Mouse (Mus musculus): Measurements from ENCODE around the gene Baz2b. TPM values are rescaled to one million over a fixed set of nuclear protein-coding genes. Genes with fewer than 3 reads are reported as not detected.

Baz2b gene
- polyA plus RNA-seq, 1 experiment from 2014 or later = 46.3 TPM

DNA sequence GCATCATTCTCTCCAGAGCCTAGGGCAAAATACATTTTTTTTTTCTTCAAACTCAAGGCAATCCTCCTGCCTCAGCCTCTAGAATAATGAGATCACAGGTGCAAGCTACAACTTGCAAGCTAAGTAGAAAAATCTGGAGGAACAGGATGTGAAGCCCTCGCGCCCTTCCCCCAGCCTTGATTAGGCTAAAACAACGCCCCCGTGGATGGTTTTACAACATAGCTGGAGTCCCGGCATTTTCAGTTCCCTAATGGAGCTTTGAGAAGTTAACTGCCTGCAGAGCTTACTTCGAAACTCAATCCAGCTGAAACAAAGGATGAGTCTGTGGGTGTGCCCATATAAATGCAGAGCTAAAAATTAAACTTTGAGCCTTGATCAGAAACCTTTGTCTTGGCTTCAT lies 319.9 kb downstream of the Baz2b start:
- Histone ChIP-seq H3K36me3 (no peaks in the 10 kb centered on the region), H3K27ac (no peak overlapping the region), H3K4me1 (replicated peaks) (no peaks in the 10 kb centered on the region), H3K27me3 (replicated peaks) (no peaks in the 10 kb centered on the region), H3K4me3 (replicated peaks) (no peak overlapping the region), H3K9ac (no peak overlapping the region), H3K9me3 (no peaks in the 10 kb centered on the region), H3K4me2 (replicated peaks) (no peak overlapping the region)
- ATAC-seq = no peak
- WGBS = 76% methylated on average over 6 of the region's 6 CpGs

DNA sequence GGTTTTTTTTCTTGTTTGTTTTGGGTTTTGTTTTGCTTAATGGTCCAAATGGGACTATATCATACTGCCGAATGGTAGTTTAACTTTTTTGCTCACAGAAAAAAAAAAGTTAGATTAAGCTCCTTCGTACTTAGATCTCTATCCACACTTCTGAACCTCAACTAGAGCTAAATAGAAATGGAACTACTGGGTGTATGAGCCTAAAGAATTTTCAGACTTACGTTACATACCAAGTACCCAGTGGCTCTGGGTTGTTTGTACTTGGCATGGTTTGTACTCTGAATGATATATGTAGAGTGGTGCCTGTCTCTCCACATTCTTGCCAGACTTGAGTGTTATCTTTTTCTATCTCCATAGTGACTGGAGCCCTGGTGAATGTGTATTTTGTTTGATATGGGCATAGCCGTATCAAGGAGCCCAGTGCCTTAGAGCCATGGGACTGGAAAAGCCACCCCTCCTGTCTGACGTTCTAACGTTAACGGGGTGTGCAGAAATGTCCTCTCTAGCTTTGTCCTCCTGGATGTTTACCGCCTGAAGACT lies 326.8 kb downstream of the Baz2b start:
- Histone ChIP-seq H3K27me3 (replicated peaks) (no peaks in the 10 kb centered on the region), H3K4me1 (replicated peaks) (no peaks in the 10 kb centered on the region), H3K9me3 (no peaks in the 10 kb centered on the region), H3K36me3 (no peaks in the 10 kb centered on the region), H3K4me3 (replicated peaks) (peak overlapping the region; percentile 70), H3K4me2 (replicated peaks) (peak overlapping the region; percentile 56), H3K27ac (no peak overlapping the region), H3K9ac (0 out of 2 replicates have a peak overlapping the region, but pooled peaks have one; percentile 71)
- peak; percentile 24 for ATAC-seq
- WGBS = 56% methylated on average over 8 of the region's 8 CpGs

DNA sequence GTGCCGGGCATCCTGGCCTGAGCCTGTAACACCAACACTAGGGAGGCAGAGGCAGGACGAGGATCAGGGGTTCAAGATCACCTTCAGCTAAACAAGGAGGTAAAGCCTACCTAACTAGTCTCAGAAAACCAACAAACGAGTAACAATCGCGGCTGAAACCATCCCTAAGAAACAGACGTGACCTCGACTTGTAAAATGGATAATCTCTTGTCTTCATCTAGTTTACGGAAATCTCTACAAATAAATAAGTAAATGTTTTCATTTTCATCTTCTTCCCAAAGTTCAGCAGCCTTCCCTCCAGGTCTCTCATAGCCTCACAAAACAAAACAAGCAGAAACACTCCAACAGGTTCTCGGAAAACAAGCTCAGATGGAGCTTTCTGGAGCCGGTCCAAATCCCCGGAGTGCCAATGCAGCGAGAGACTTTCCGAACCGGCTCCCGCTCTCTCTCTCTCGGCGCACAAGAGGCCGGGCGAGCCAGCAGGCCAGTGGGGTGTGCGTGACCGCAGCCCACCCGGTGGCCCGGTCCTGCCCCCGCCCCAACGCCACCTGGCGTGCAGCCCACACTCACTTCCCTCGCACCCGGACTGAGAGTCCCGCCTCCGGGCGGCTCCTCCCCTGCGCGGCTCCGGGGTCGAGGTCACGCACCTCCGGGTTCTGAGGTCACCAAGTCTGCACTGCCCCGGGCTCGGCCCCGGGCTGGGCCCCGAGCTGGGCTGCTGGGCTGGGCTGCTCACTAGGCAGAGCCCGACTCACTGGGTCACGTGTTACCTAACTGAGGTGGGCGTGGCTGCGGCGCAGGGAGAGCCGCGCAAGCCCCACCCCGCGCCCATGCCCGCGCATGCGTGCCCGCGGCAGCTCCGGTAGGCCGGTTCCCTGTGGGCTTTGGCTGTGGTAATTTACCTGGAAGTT lies 327.6 kb downstream of the Baz2b start, which contains the start of gene Wdsub1:
Wdsub1 (minus strand) TSS at position 761 of the 911 bp plus-strand sequence.
- H3K9me3 ChIP-seq = no peaks in the 10 kb centered on the region

DNA sequence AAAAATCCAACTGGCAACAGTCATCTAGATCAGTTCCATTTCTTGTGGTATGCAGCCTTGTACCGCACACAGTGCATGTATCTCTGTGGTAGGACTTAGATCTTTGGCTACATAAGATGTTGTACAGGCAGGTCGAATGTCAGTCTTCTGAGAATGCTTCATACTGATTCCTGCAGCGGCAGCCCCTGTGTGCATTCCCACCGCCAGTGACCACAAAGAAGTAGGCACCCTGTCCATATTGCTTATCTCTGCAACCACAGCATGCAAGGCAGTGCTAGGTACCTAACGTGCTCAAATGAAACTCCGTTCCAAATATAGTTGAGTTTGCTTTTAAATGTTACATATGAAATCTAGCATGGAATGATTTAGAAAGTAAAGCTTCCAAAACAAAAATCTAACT lies 328.2 kb downstream of the Baz2b start:
- Histone ChIP-seq H3K4me1 (replicated peaks) (no peaks in the 10 kb centered on the region), H3K27ac (peak overlapping the region; percentile 32; the same call in 1 of the 2 replicates), H3K4me2 (replicated peaks) (peak overlapping the region; percentile 56), H3K27me3 (replicated peaks) (no peaks in the 10 kb centered on the region), H3K9me3 (no peaks in the 10 kb centered on the region), H3K4me3 (replicated peaks) (peak overlapping the region; percentile 70), H3K36me3 (no peaks in the 10 kb centered on the region), H3K9ac (0 out of 2 replicates have a peak overlapping the region, but pooled peaks have one; percentile 71)
- ATAC-seq = no peak
- WGBS = 69% methylated on average over 6 of the region's 6 CpGs

More for the DNA sequence above, 327.6 kb downstream of the Baz2b start, which contains the start of gene Wdsub1:
- no peaks in the 10 kb centered on the region for H3K36me3 ChIP-seq
- H3K4me3 ChIP-seq (replicated peaks) = peak within 1 kb of the TSS; percentile 70
- no peaks in the 10 kb centered on the region for H3K4me1 ChIP-seq (replicated peaks)
- peak within 1 kb of the TSS; percentile 71 for H3K9ac ChIP-seq
- 4% methylated on average over 57 of the region's 57 CpGs for WGBS
- H3K27ac ChIP-seq = peak within 1 kb of the TSS; percentile 59; the same call in 1 of the 2 replicates
- peak; percentile 98 for ATAC-seq
- H3K4me2 ChIP-seq (replicated peaks) = peak within 1 kb of the TSS; percentile 56
- no peaks in the 10 kb centered on the region for H3K27me3 ChIP-seq (replicated peaks)

DNA sequence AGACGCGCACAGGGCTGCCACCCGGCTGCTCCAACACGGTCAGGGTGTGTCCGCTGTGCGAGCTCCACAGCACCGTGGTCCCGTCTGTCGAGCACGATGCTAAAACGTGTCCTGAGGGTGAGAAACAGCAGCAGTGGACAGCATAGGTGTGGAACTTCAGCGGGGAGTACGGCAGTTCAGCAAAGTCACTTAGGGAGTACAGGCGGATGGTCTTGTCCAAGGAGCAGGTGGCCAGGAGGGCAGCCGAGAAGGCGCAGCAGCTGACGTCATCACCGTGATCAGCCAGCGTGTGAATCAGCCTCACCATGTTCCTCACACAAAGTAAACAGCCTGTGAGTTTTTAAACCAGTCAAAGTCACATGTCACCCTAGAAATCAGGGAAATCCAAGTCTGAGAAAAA lies 331.4 kb downstream of the Baz2b start:
- WGBS = 74% methylated on average over 19 of the region's 19 CpGs
- H3K4me2 ChIP-seq (replicated peaks) = no peak overlapping the region
- H3K27ac ChIP-seq = no peak overlapping the region
- H3K9ac ChIP-seq = no peak overlapping the region
- no peaks in the 10 kb centered on the region for H3K36me3 ChIP-seq
- no peak overlapping the region for H3K4me3 ChIP-seq (replicated peaks)
- no peaks in the 10 kb centered on the region for H3K4me1 ChIP-seq (replicated peaks)
- no peaks in the 10 kb centered on the region for H3K27me3 ChIP-seq (replicated peaks)
- no peak for ATAC-seq
- no peaks in the 10 kb centered on the region for H3K9me3 ChIP-seq

DNA sequence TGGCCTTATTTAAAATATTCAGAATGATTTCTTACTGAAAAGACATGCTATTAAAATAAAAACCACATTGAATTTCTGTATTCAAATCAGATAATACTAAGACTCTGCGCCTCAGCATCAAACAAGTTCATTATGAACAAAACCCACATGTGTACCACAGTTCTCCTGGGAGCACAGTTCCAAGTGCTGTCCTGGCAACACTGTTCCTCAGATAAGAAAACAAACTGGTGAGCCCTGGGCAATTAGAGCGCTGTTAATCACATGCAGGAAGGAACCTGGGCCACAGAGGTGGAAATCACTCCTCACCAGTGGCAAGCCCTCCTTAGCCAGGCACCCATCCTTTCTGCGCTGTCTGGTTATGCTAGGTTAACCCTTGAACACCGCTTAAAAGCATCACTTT lies 332.3 kb downstream of the Baz2b start:
- no peak for ATAC-seq
- H3K4me3 ChIP-seq (replicated peaks) = no peak overlapping the region
- no peak overlapping the region for H3K4me2 ChIP-seq (replicated peaks)
- no peak overlapping the region for H3K27ac ChIP-seq
- 90% methylated on average over 4 of the region's 4 CpGs for WGBS
- H3K27me3 ChIP-seq (replicated peaks) = no peaks in the 10 kb centered on the region
- H3K36me3 ChIP-seq = peaks cover 3% of the 10 kb centered on the region; the same call in 1 of the 2 replicates
- H3K4me1 ChIP-seq (replicated peaks) = no peaks in the 10 kb centered on the region
- no peak overlapping the region for H3K9ac ChIP-seq
- no peaks in the 10 kb centered on the region for H3K9me3 ChIP-seq

DNA sequence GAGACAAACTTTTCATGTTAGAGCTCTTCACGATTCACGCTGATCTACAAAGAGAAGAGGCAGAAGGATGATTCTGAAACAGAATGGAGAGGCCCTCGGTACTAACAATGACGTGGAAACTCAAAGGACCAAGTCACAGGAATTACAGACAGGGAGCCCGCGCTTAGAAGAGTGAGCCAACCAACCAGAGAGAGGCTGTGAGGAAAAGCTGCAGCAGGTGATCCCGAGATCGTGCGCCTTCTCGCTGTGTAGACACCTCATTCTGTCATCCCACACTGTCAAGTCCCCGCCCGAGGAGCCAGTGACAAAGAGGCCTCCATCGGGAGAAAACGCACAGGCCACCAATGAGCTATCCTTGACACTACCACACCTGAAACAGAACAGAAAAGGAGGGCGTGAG lies 333.2 kb downstream of the Baz2b start:
- Histone ChIP-seq H3K27me3 (replicated peaks) (no peaks in the 10 kb centered on the region), H3K4me2 (replicated peaks) (no peak overlapping the region), H3K9ac (no peak overlapping the region), H3K9me3 (no peaks in the 10 kb centered on the region), H3K36me3 (peaks cover 3% of the 10 kb centered on the region; the same call in 1 of the 2 replicates), H3K27ac (no peak overlapping the region), H3K4me3 (replicated peaks) (no peak overlapping the region), H3K4me1 (replicated peaks) (no peaks in the 10 kb centered on the region)
- WGBS = 91% methylated on average over 15 of the region's 15 CpGs
- ATAC-seq = no peak

DNA sequence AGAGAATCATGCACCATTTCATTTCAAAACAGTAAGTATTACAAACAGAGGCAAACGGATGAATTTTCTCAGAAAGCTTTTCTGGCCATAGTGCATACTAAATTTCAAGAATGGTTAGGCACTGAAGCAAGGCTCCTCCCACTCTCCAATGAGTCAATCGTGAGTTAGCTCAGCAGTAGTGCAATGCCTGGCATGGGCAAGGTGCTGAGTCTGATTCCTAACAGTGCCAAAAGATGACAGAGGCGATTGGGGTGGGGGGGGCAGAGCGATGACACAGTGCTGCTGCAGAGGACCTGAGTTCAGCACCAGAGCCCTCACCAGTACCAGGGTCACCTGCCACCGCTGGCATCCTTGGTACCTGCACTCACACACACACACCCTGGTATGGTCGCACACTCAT lies 339.1 kb downstream of the Baz2b start:
- H3K4me3 ChIP-seq (replicated peaks) = no peak overlapping the region
- H3K36me3 ChIP-seq = peaks cover 3% of the 10 kb centered on the region; the same call in 1 of the 2 replicates
- no peak overlapping the region for H3K27ac ChIP-seq
- no peaks in the 10 kb centered on the region for H3K4me1 ChIP-seq (replicated peaks)
- H3K9ac ChIP-seq = no peak overlapping the region
- no peak for ATAC-seq
- H3K9me3 ChIP-seq = no peaks in the 10 kb centered on the region
- no peaks in the 10 kb centered on the region for H3K27me3 ChIP-seq (replicated peaks)
- 87% methylated on average over 6 of the region's 6 CpGs for WGBS
- H3K4me2 ChIP-seq (replicated peaks) = no peak overlapping the region

DNA sequence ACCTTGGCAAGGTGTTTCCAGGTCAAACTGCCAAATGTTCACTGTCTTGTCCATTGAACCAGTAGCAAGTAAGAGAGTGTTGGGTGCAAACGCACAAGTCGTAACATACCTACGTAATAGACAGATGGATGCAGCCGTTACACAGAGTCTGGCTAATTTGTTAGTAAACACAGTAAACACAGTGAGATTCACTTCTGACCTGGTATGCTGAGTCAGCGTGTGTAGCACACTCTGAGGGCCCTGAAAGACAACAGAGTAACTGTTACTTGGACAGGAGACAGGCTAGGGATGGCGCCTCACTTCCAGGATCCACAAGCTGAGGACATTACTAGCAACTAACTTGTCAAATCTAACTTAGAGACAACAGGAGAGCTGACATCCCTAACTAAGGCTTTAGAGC lies 347.0 kb downstream of the Baz2b start:
- Histone ChIP-seq H3K4me3 (replicated peaks) (no peak overlapping the region), H3K9ac (no peak overlapping the region), H3K4me1 (replicated peaks) (no peaks in the 10 kb centered on the region), H3K27me3 (replicated peaks) (no peaks in the 10 kb centered on the region), H3K36me3 (peaks cover 3% of the 10 kb centered on the region; the same call in 1 of the 2 replicates), H3K4me2 (replicated peaks) (no peak overlapping the region), H3K27ac (no peak overlapping the region), H3K9me3 (no peaks in the 10 kb centered on the region)
- WGBS = 86% methylated on average over 6 of the region's 6 CpGs
- ATAC-seq = no peak

DNA sequence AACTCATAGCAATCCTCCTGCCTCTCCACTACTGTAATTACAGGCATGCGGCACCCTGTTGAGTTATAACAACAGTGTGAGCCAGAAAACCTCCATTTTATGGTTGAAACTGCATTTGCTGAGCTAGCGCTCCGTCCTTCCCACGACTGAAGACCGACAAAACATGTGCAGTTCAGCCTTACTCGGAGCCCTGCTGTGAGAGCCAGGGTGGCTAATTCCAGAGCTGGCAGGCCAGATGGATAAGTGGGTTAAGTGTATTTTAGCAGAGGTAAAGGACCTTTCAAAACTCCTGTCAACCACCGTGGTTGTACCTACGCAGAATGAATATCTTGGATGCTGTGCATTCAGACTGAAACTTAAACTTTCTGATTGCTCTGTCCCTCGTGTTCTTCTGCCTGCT lies 355.3 kb downstream of the Baz2b start:
- no peak overlapping the region for H3K4me3 ChIP-seq (replicated peaks)
- 90% methylated on average over 9 of the region's 9 CpGs for WGBS
- H3K9me3 ChIP-seq = no peaks in the 10 kb centered on the region
- no peak overlapping the region for H3K4me2 ChIP-seq (replicated peaks)
- no peak overlapping the region for H3K9ac ChIP-seq
- no peak for ATAC-seq
- H3K4me1 ChIP-seq (replicated peaks) = no peaks in the 10 kb centered on the region
- no peaks in the 10 kb centered on the region for H3K27me3 ChIP-seq (replicated peaks)
- H3K36me3 ChIP-seq = peaks cover 3% of the 10 kb centered on the region; the same call in 1 of the 2 replicates
- no peak overlapping the region for H3K27ac ChIP-seq

DNA sequence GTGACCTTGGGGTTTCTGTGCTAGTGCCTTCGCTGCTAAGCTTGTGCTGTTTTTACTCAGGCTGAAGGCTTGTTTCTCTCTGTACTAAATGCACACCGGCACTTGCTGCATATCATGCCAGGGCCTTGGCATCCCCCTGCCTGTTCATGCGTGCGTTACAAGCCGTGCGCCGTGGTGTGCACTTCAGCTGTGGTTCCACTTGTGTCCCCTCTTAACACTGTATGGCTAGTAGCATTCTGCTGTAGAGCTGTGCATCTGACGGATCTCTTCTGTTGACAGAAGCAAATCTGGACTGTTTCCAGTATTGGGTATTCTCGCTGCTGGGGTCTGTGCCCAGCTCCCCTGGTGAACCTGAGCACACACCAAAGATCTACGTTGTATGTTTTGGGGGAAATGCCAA lies 356.1 kb downstream of the Baz2b start:
- H3K27ac ChIP-seq = no peak overlapping the region
- peaks cover 3% of the 10 kb centered on the region; the same call in 1 of the 2 replicates for H3K36me3 ChIP-seq
- WGBS = 90% methylated on average over 10 of the region's 10 CpGs
- H3K27me3 ChIP-seq (replicated peaks) = no peaks in the 10 kb centered on the region
- no peaks in the 10 kb centered on the region for H3K4me1 ChIP-seq (replicated peaks)
- no peak overlapping the region for H3K9ac ChIP-seq
- no peak overlapping the region for H3K4me2 ChIP-seq (replicated peaks)
- ATAC-seq = no peak
- no peak overlapping the region for H3K4me3 ChIP-seq (replicated peaks)
- H3K9me3 ChIP-seq = no peaks in the 10 kb centered on the region

DNA sequence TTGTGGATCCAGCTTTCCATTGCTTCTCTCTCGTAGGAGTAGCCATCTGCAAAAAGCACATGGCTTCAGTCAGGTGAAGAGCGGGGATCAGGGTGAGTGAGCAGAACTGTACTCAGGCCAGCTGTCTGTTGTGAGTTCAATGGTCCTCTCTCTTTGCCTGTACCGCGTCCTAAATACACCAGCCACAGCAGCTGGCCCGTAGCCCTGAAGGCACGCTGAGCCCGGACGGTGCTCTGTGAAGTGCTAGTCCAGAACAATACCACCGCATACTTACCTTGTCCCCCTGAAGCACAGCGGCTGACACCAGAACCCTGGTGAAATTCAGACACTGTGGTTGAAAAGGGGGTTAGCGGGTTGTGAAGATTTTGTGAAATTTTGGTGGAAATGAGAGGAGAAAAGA lies 356.7 kb downstream of the Baz2b start:
- Histone ChIP-seq H3K9ac (no peak overlapping the region), H3K4me2 (replicated peaks) (no peak overlapping the region), H3K4me3 (replicated peaks) (no peak overlapping the region), H3K9me3 (no peaks in the 10 kb centered on the region), H3K27me3 (replicated peaks) (no peaks in the 10 kb centered on the region), H3K27ac (no peak overlapping the region), H3K36me3 (no peaks in the 10 kb centered on the region), H3K4me1 (replicated peaks) (no peaks in the 10 kb centered on the region)
- no peak for ATAC-seq
- 92% methylated on average over 11 of the region's 11 CpGs for whole genome bisulfite sequencing
